Mouse (Mus musculus) forebrain, embryonic 14.5 days (tissue): Measurements from ENCODE around the gene Olfr1055. TPM values are rescaled to one million over a fixed set of nuclear protein-coding genes. Genes with fewer than 3 reads are reported as not detected.
"Not testable (repeated sequence)": the region's sequence is repeated elsewhere in the genome, so short reads cannot be mapped to it uniquely, and the experiment has no call there.

Experiments
- ATAC-seq: fragments of 200-750 bp; cut with Nextera tagmentation; 2 replicates; pipeline ENCODE4 v1.8.0; 2017; ENCODE audit warnings: mild to moderate bottlenecking, moderate library complexity
- DNase-seq: peaks from one replicate; pipeline ENCODE4 v3.0.0-alpha.2; 2015; ENCODE audit warnings: low spot score
- H3K27ac ChIP-seq: fragments of 300-500 bp; sonication (generic); 2 replicates; pipeline ENCODE4 v1.5.1; 2014; ENCODE audit warnings: low read depth, mild to moderate bottlenecking, control low read depth, low read length, moderate library complexity
- H3K27me3 ChIP-seq: fragments of 300-500 bp; sonication (generic); replicated peaks from 2 replicates; pipeline ENCODE4 v1.6.1; 2014; ENCODE audit warnings: low read length, control low read depth, mixed read lengths; ENCODE audit not compliant: control insufficient read depth, insufficient read depth
- H3K36me3 ChIP-seq: fragments of 300-500 bp; sonication (generic); 2 replicates; pipeline ENCODE4 v1.6.1; 2014; ENCODE audit warnings: low read length, control low read depth; ENCODE audit not compliant: control insufficient read depth, insufficient read depth
- H3K4me1 ChIP-seq: fragments of 300-500 bp; sonication (generic); 2 replicates; pipeline ENCODE4 v1.6.1; 2014; ENCODE audit warnings: antibody characterized with exemption, low read length, control low read depth; ENCODE audit not compliant: control insufficient read depth, insufficient read depth
- H3K4me2 ChIP-seq: fragments of 300-500 bp; sonication (generic); 2 replicates; pipeline ENCODE4 v1.6.1; 2014; ENCODE audit warnings: mild to moderate bottlenecking, control low read depth, low read length
- H3K4me3 ChIP-seq: fragments of 300-500 bp; sonication (generic); 2 replicates; pipeline ENCODE4 v1.5.1; 2014; ENCODE audit warnings: low read depth, low read length, control low read depth
- H3K9ac ChIP-seq: fragments of 300-500 bp; sonication (generic); 2 replicates; pipeline ENCODE4 v1.6.1; 2014; ENCODE audit warnings: mild to moderate bottlenecking, low read length, control low read depth, moderate library complexity
- H3K9me3 ChIP-seq: fragments of 300-500 bp; sonication (generic); replicated peaks from 2 replicates; pipeline ENCODE4 v1.6.1; 2016; ENCODE audit warnings: low read length, control low read depth, mixed read lengths; ENCODE audit not compliant: control insufficient read depth
- WGBS: fragments of 180-500 bp; shearing (Covaris S2); extraction: QIAGEN DNeasy Blood & Tissue Kit; methylation state at CpG from one replicate; pipeline ENCODE4 v1.1.7; 2014; 5-methylcytosine and 5-hydroxymethylcytosine counted together
- polyA plus RNA-seq: library from polyadenylated mRNA; unstranded; fragments of >200 nt; fragmentation: Nextera tagmentation; extraction: Ambion mirVana; gene quantifications from 2 replicates; pipeline ENCODE4 v1.2.1, GENCODE M21; 2014

The Olfr1055 gene
- not detected in 2 replicates for polyA plus RNA-seq

GRCm38 (mm10) chr2:86350184-86350583, at the start of gene Olfr1055:
TSS of gene Olfr1055 (minus strand) at chr2:86350284.
- Histone ChIP-seq H3K9me3 (no peaks in the 10 kb centered on the region), H3K4me3 (no peak within 1 kb of the TSS), H3K36me3 (no peaks in the 10 kb centered on the region), H3K27ac (no peak within 1 kb of the TSS), H3K9ac (no peak within 1 kb of the TSS), H3K27me3 (no peaks in the 10 kb centered on the region), H3K4me1 (no peaks in the 10 kb centered on the region), H3K4me2 (no peak within 1 kb of the TSS)
- WGBS = 89% methylated on average over 5 of the region's 5 CpGs
- ATAC-seq (no peak), DNase-seq (no peak)

DNA sequence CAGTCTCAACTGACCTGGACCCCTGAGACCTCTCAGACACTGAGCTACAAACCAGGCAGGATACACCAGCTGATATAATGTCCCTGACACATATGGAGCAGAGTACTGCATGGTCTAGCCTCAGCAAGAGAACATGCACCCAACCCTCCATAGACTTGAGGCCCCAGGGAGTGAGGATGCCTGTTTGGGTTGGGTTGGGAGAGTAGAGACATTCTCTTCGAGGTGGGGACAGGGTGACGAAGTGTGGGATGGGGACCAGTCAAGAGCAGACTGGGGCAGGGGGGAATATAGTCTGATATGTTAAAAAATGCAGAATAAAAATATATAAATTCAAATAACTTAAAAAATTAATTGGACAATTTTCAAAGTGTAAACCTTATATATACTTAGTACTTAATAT, 45.0 kb upstream of the Olfr1055 start:
- ATAC-seq (no peak), DNase-seq (no peak)
- Histone ChIP-seq H3K36me3 (no peaks in the 10 kb centered on the region), H3K4me2 (no peak overlapping the region), H3K9me3 (no peaks in the 10 kb centered on the region), H3K4me1 (no peaks in the 10 kb centered on the region), H3K9ac (no peak overlapping the region), H3K27me3 (no peaks in the 10 kb centered on the region), H3K4me3 (no peak overlapping the region), H3K27ac (no peak overlapping the region)
- WGBS = 95% methylated on average over 2 of the region's 2 CpGs

GRCm38 (mm10) chr2:86388461-86388860, 38.4 kb upstream of the Olfr1055 start, which contains the start of gene Olfr1058:
TSS of gene Olfr1058 (minus strand) at chr2:86388561.
- H3K9ac ChIP-seq, H3K27me3 ChIP-seq, H3K36me3 ChIP-seq, DNase-seq, H3K4me2 ChIP-seq, H3K4me1 ChIP-seq, ATAC-seq, H3K4me3 ChIP-seq, H3K27ac ChIP-seq, H3K9me3 ChIP-seq: not testable (repeated sequence)

- H3K27ac ChIP-seq = no peak within 1 kb of the TSS
- H3K4me1 ChIP-seq = no peaks in the 10 kb centered on the region
- no peaks in the 10 kb centered on the region for H3K27me3 ChIP-seq
- no peak within 1 kb of the TSS for H3K4me2 ChIP-seq
- H3K4me3 ChIP-seq = no peak within 1 kb of the TSS
- H3K9me3 ChIP-seq = no peaks in the 10 kb centered on the region
- no peak within 1 kb of the TSS for H3K9ac ChIP-seq
- ATAC-seq (no peak), DNase-seq (no peak)
- no peaks in the 10 kb centered on the region for H3K36me3 ChIP-seq
Measured at GRCm38 (mm10) chr2:86378293-86378692, 28.2 kb upstream of the Olfr1055 start, which contains the start of gene Olfr1057. TSS of gene Olfr1057 (minus strand) at chr2:86378393.

- not testable (repeated sequence) for H3K36me3 ChIP-seq, H3K27ac ChIP-seq, H3K9me3 ChIP-seq, DNase-seq, H3K4me3 ChIP-seq, H3K4me1 ChIP-seq, H3K27me3 ChIP-seq, H3K9ac ChIP-seq, ATAC-seq, H3K4me2 ChIP-seq
- WGBS = no CpG with 5 or more reads among the region's 6 CpGs
Measured at GRCm38 (mm10) chr2:86366342-86366741, 16.3 kb upstream of the Olfr1055 start.

- Histone ChIP-seq H3K27me3 (no peaks in the 10 kb centered on the region), H3K4me1 (no peaks in the 10 kb centered on the region), H3K27ac (no peak within 1 kb of the TSS), H3K36me3 (no peaks in the 10 kb centered on the region), H3K4me2 (no peak within 1 kb of the TSS), H3K4me3 (no peak within 1 kb of the TSS), H3K9ac (no peak within 1 kb of the TSS), H3K9me3 (no peaks in the 10 kb centered on the region)
- no peak for DNase-seq
- no peak for ATAC-seq
Measured at GRCm38 (mm10) chr2:86362369-86362768, 12.3 kb upstream of the Olfr1055 start, which contains the start of gene Olfr1056. TSS of gene Olfr1056 (minus strand) at chr2:86362469.

- not testable (repeated sequence) for H3K4me2 ChIP-seq, H3K9me3 ChIP-seq, H3K36me3 ChIP-seq, H3K4me1 ChIP-seq, H3K9ac ChIP-seq, H3K27me3 ChIP-seq, H3K4me3 ChIP-seq, H3K27ac ChIP-seq, ATAC-seq
- DNase-seq = peak; percentile 48
- 86% methylated on average over 1 of the region's 1 CpGs for WGBS
Measured at GRCm38 (mm10) chr2:86351751-86352150, 1.7 kb upstream of the Olfr1055 start.

GRCm38 (mm10) chr2:86335333-86335732, 14.8 kb downstream of the Olfr1055 start, which contains the start of gene Olfr1054:
TSS of gene Olfr1054 (minus strand) at chr2:86335433.
- DNase-seq (no peak), ATAC-seq (no peak)
- Histone ChIP-seq H3K4me2 (no peak within 1 kb of the TSS), H3K4me1 (no peaks in the 10 kb centered on the region), H3K27me3 (no peaks in the 10 kb centered on the region), H3K4me3 (no peak within 1 kb of the TSS), H3K9me3 (no peaks in the 10 kb centered on the region), H3K9ac (no peak within 1 kb of the TSS), H3K36me3 (no peaks in the 10 kb centered on the region), H3K27ac (no peak within 1 kb of the TSS)
- WGBS = 87% methylated on average over 3 of the region's 3 CpGs

DNA sequence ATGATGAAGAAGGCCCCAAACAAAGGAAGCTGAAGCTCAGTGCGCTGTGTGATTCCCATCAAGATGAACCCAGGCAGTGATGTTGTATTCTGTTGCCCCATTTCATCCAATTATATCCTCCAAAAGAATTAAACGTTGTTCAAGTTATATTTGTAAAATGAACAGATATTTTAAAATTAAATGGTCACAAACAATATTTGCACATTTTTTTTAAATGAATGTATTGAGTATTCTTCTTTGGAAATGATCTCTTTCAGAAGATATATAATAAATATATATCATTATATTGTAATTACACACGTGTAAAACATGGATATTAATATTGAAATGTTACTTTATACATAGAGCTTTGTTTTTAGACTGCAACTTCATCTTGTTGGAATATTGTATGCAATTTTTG, 34.9 kb downstream of the Olfr1055 start, which contains the start of gene Olfr1053:
Olfr1053 (minus strand) TSS at position 101 of the 400 bp plus-strand sequence.
- DNase-seq (no peak), ATAC-seq (no peak)
- Histone ChIP-seq H3K4me2 (no peak within 1 kb of the TSS), H3K36me3 (no peaks in the 10 kb centered on the region), H3K9ac (no peak within 1 kb of the TSS), H3K4me1 (no peaks in the 10 kb centered on the region), H3K4me3 (no peak within 1 kb of the TSS), H3K9me3 (no peaks in the 10 kb centered on the region), H3K27me3 (no peaks in the 10 kb centered on the region), H3K27ac (no peak within 1 kb of the TSS)
- WGBS = 67% methylated on average over 3 of the region's 3 CpGs
